Mouse (Mus musculus) WW6 (cell line): Measurements from ENCODE around the gene Rrm2.
A peak's percentile ranks its signal among the peaks of the same experiment; 100 is the strongest.
"Not testable (repeated sequence)": the region's sequence is repeated elsewhere in the genome, so short reads cannot be mapped to it uniquely, and the experiment has no call there.

Experiments
- DNase-seq: peaks from one replicate; pipeline ENCODE4 v3.0.0-alpha.2; 2013; ENCODE audit warnings: low read depth, low spot score

Rrm2 gene

DNA sequence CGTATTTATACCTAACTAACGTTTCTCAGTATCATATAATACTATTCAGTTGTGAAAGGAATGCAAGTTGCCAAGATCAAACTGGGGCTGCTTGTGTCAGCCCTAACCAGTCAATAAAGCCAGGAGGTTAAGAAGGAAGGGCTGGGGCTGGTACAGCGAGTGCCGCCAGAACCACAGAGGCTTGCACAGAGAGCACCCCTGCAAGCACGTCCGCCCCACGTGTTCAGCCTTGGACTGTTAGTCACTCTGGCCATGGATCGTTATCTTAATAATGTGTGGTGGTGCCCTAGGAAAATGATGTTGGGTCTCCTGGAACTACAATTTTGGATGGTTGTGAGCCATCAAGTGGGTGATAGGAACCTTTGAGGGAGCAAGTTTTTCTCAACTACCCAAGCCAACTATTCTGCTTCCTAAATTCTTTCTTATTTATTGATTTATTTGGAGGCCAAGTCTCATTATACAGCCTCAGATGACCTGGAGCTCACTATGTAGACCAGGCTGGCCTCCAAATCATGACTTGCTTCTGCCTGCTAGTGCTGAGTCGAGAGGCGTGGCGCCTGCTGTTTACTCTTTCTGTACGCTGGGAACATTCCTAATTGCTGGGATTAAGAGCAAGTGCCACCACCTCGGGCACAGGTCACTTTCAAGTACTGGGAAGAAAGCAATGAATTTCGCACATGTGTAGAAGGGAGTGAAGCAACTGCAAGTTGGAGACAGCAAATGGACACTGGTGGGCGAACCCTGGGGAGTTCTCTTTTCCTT, 2.4 kb upstream of the Rrm2 start:
- DNase-seq, result no peak

DNA sequence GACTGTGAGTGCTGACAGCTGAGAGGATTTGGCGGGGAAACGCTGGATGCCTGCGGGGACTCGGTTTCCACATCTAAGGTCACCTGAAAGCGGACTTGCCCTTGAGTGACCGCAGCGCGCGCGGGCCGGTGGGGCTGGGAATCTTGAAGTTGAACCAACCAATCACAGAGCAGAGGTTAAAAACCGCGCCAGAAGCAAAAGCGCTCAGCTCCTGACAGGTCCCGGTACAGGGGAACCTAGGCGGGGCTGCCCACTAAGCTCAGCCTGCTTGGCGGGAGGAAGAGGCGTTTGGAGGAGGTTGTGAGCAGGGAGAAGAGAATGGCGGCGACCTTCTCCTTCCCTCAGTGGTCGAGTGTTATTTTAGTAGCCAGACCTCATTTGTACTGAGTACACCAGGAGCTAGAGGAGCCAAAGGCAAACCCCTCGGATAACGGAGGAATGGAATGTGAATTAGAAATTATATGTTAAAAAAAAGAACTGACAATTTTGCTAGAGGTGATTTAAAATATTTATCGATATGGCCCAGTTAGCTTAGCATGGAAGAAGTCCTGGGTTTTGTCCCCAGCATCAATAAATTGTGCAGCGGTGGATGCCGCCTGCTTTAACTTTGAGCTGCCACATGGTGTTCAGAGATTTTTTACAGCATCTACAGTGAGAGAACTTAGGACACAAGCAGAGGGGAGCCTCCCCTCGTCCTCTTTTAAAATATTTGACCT, 1.1 kb upstream of the Rrm2 start:
- DNase-seq, result no peak

DNA sequence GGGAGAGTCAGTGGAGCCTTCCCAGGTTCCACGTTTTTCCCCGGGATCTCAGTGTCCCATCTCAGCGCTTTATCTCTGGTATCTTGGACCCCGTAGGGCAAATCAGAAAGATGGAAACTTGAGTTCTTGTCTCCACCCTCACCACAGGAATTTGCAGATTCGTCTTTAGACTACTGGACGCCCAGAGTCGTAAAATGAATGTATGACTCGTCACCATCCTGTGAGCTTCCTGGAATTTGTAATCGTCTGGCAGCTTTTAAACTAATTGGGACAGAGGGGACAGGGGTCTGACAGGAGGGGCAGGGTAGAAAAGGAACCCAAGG, 600 bp upstream of the Rrm2 start:
- DNase-seq, result no peak

DNA sequence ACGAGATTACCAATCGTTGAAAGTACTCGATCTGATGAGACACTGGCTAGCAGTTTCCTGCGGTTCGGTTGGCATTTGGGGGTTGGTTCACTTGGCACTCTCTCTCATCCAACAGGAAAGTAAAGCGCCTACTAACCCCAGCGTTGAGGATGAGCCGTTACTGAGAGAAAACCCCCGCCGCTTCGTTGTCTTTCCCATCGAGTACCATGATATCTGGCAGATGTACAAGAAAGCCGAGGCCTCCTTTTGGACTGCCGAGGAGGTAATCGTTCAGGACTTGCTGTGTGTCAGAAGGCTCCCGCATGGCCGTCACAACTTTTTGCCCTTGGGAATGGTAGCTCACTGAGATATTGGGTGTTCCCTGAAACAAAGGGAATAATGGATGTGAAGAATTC, 780 bp downstream of the Rrm2 start:
- no peak for DNase-seq

DNA sequence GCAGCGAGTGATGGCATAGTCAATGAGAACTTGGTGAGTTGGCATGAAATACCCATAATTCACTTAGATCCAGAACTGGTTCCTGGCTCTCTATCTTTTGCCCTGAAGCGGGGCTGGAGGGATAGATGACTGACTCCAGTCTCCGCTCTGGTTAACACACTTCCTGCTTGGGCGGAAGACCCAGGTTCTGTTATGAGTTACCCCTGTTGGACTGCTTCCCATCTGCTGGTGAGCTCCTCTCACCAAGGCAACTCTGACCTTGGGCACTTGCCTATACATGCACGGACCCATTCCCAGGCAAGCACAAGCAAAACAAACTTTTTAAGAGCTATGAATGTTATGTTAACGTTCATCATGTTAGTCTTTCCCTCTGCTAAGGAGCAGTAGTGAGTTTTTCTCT, 1.4 kb downstream of the Rrm2 start:
- no peak for DNase-seq

DNA sequence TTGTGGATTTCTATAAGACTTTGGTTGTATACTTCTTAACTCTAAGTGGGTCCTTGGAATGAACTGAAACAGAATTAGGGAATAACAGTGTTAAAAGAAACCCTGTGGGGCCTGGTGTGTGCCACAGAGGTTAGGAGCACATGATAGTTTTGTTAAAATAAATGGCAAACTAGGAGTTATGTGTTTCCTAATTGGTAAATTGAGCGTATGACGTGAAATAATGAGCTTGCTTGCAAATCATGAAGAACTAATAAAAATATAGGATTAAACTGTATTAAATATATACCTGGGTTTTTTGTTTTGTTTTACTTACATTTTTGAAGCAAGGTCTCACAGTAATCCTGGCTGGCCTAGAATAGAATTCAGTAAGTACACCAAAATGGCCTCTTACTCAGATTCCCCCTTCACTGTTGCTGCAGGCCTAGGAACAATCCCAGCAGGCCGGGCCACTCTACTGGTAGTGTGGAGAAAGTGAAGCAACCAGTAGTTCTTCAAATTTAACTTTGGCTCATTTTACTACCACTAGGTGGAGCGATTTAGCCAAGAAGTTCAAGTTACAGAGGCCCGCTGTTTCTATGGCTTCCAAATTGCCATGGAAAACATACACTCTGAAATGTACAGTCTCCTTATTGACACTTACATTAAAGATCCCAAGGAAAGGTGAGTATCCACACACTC, 1.9 kb downstream of the Rrm2 start:
- peak; percentile 67 for DNase-seq

DNA sequence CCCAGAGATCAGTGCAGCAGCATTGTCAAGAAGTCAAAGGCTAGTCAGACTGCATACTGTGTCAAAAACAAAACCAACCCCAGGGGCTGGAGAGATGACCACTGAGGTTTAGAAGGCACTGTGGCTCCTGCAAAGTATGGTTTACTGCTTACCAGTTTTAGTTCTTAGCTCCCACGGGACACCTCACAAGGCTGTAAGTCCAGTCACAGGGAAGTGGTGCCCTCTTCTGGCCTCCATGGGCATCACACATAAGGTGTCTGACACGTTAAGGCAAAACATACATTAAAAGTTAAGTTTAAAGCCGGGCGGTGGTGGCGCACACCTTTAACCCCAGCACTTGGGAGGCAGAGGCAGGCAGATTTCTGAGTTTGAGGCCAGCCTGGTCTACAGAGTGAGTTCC, 2.6 kb downstream of the Rrm2 start:
- DNase-seq, result no peak

DNA sequence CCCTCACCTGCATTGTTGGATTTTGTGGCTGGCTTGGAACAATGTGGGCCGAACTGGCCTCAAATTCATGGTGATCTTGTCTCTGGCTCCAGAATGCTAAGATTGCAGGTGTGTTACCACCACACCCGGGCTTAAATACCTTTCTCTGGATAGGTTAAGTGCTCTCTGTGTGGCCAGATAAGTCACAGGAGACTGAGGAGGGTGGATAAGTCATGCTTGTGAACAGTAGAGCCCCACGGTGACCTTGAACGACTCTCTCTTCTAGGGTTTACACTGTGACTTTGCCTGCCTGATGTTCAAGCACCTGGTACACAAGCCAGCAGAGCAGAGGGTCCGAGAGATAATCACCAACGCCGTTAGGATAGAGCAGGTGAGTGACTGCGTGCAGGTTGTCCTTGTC, 4.4 kb downstream of the Rrm2 start:
- DNase-seq, result no peak

DNA sequence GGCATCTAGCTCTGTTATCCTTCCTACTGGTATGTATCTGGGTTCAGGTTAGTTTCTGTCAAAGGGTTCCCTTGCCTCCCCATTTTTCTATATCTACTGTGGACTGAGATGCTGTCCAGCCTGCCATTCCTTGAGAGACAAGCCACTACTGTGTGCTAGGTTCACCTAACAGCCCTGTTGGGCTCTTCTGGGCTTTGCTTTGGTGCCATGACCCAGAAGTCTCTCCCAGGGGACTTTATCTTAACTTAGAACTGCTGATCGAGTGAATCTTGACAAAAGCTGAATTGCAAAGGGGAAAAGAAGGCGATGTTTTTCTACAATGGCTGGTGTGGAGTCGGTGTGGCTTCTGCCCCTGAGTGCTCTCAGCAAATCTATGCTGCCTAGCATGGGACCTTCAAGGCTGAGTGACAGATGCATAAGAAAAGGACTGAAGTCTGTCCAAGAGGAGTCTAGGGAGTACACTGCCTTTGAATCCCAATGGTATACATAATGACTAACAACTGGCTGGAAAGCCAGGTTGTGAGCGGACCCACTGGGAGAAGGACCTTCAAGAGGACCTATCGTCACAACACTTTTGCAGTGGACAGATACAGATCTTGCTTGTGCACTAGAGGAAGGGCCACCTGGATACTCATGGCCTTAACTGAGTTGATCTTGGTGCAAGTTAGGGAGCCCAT, 6.7 kb downstream of the Rrm2 start:
- no peak for DNase-seq

DNA sequence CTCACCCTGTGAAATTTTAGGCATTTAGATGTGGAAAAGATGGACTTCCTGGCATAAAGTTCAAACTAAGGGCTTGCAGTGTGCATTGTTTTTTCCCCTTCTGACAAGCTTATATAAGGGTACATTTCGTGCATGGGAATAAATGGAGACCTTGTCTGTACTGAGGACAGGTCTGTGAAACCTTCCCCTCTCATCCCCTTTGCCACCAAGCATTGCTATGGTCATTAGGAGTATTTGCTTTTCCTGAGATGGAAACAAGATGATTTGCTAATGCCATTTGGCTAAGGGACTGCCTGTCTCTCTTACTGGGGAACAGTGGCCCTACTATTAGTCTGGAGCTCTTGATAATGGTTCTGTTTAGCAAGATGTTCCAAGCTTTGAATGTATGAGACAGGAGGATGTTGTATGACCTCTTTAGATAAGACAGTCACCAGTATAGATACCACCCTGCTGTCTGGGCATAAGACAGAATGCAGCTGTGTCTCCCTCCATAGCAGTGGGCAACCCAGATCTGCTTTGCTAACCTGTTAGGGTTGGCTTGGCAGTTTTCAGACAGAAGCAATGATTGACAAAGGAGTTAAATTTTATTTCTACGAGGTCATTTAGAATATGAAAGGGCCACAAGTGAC, 7.3 kb downstream of the Rrm2 start:
- no peak for DNase-seq

DNA sequence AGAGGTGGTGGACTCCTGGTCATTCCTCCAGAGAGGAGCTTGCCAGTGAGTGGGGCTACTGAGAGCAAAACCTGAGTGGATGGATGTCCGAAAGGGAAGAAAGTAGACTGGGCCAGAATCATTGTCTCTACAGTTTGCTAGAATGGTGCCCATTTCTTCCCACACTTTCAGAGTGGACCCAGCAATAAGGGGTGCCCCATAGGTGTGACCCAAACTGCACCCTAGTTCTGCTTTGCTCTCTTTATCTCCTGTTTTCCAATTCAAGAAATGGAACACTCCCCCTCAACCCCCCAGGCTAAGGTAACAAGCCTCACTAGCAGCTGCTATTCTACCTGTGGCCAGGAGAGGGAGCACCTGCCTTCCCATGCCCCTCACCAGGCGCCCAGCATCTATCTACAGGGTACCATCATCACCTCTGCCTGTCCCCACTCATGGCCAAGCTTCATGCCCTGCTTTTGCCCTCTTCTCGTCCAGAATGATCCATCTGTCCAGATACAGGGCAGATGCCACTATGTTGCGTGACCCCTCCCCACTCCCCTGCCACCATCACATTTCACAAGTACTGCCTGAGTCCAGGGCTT, 8.8 kb downstream of the Rrm2 start:
- no peak for DNase-seq

DNA sequence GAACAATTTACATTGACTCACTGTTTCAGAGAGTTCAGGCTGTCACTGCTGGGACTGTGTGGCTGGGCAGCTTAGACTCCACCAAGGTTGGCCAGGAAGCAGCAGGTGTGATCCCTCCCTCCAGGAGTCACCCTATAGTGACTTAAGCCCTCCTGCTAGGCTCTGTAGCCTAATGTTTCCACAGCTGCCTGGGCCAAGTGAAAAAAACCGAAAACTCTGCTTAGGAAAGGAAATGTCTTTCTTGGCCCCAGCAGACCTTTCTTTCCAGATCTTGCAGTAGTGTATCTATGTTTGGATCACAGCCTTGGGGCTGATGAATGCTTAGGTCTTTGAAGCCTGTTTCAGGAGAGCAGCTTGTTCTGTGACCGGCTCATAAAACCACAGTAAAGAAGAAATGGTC, 15.4 kb downstream of the Rrm2 start:
- DNase-seq, result no peak

DNA sequence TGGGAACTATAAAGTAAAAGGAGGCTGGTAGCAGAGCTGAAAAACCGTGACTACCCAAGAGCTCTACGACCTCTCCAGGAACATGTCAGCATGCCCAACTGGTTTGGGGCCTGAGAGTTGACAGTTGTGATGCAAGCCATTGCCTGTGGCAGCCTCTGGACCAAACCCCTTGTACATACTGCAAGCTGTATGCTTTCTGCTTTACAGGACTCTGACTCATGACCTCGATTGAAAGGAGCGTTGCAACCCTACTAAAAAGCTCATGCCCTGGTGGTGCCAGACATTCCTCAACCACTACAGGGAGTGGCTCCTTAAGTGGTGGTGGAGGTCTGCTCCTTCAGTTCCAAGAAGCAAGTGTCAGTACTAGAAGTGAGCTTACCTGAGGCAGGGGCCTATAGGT, 15.8 kb downstream of the Rrm2 start:
- no peak for DNase-seq

DNA sequence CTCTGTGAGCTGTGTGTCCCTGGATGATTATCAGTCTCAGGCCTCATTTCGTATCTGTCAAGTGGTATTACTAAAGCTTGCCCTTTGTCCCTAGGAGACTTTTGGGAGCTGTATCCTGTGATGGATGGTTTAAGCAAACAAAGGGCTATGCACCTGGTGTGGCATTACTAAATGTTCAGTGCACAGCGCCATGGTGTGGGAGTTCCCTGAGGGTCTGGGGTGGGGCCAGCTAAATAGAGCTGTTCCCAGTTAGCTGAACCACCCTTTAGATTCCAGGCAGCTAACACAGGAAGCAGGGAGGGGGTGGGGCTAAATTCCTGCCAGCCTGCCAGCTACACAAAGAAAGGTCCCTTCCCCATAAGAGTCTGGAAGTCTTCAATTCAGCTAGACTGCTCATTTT, 16.3 kb downstream of the Rrm2 start:
- no peak for DNase-seq

DNA sequence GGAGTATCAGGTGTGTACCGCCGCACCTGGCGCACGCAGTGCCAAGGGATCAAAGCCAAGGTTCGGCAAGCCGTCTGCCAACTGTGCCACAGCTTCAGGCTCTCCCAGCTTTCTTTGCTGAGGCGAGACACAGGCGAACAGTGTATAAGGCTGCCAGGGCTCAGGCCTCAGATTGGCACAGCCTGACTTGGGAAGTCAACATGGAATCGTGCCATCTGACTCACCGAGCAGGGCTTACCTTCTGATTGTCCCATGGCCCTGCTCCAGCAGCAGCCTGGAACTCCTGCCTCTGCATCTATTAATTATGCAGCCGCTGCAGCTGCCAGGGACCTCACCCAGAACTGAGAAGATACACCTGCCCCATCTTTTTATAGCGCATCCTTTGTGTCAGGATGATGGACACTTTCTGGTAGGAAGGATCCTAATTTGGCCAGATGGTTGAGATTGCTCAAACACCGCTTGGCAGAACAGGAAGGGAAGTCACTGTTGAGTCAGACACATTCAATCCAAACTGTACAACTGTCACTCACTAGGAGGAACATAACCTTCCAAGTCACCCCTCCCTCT, 26.9 kb downstream of the Rrm2 start:
- DNase-seq, result no peak

DNA sequence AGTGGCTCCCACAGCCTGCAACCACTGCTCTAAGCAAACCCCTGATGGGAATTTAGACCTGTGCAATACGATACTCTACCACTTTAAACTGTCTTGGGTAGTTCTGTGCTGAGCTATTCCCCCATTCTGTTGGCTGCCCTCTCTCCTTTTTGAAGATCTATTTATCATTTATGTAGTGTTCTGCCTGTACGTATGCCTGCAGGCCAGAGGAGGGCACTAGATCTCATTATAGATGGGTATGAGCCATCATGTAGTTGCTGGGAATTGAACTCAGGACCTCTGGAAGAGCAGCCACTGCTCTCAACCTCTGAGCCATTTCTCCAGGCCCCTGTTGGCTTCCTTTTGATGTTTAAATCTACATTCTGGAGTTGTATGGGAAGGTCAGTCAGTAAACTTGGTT, 28.9 kb downstream of the Rrm2 start:
- DNase-seq, result no peak

DNA sequence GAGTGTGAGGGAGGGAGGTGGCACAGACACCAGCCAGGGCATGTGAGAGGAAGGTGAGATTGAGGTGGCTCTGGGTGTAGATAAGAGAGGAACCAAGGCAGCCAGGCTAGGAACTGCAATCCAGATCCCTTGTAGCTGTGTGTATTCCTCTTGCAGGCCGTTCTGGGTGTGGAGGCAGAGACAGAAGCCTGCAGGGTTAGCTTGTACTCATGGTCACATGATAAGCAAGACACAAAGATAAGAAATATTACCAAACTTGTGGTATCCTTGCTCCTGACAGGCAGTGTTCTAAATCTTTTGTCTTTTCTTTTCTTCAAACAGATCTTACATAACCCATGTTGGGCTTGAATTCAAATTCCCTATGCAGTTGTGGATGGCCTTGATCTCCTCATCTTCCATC, 31.9 kb downstream of the Rrm2 start:
- no peak for DNase-seq

DNA sequence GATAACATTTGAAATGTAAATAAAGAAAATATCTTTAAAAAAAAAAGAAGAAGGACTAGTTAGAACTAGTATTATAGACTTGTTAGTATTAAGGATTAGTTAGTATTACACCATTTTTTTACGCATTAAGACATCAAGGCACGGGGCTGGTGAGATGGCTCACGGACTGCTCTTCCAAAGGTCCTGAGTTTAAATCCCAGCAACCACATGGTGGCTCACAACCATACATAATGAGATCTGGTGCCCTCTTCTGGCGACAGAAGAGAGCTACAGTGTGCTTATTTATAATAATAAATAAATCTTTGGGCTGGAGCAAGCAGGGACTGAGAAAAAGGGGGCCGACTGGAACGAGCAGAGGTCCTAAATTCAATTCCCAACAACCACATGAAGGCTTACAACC, 33.5 kb downstream of the Rrm2 start:
- DNase-seq, result not testable (repeated sequence)

DNA sequence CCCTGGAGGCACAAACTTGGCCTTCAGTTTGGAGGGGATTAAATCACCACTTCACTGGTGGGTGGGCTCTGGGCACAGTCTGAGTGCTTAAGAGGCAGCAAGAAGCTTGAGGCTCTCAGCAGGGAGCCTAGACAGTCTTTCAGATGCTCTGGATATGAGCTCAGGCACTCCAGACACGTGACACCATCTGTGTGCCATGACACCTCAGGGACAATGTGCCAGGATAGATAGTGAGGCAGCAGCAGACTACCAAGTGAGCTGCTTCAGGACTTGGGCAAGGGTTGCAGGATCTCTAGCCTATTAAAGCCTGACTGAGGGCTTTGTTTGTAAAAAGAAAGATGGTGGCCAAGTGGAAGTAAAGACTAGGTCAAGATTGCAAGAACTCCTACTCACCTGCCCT, 36.3 kb downstream of the Rrm2 start:
- DNase-seq, result no peak

DNA sequence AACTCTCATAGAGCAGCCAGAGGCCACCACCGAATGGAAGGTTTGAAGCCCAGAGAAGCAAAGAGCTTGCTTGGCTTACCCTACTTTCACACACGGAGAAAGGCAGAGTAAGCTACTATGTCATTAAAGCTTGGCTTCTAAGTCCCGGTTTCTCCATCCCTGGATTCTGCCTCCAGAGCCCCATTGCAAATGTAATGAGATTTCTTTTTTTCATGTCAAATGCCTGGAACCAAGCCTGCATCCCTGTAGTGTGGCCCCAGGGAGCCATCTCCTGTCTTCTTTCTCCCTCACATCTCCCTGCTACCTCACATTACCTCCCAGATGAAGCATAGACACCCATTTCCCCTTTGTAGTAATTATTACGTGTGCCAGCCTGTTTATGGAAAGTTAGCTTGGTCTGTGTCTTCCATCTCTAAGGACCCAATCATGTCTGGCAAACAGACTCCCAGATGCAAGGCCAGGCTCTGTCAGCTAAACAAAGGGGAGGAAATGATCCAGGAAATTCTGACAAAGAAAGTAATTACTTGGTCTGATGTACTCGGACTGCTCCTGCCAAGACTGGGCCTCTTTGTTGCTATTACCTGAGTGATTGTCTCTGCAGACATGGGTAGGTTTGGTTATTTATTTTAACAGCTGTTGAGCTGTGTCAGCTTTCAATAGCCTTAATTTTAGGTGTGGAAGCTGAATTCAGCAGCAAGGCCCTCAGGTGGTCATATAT, 38.7 kb downstream of the Rrm2 start:
- DNase-seq, result peak; percentile 13

DNA sequence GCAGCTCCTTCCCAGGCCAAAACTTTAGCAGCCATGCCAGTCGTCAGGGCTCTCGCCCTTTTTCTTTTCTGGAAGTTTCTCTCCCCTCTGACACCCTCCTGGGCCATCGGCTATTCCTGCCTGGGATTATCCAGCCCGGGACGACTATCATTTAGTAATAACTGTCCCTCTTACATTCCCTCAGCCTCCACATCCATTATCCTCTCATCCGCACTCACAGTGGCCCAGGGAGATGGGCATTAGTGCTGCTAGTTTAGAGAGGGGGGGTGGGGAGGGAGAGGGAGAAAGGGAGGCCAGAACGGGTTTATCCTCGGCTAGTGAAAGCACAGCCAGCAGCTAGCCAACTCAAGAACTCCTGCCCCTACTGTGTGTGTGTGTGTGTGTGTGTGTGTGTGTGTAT, 39.3 kb downstream of the Rrm2 start:
- no peak for DNase-seq
